8 mouse cellular contexts compared by ENCODE assay signal in the genomic region with DNA sequence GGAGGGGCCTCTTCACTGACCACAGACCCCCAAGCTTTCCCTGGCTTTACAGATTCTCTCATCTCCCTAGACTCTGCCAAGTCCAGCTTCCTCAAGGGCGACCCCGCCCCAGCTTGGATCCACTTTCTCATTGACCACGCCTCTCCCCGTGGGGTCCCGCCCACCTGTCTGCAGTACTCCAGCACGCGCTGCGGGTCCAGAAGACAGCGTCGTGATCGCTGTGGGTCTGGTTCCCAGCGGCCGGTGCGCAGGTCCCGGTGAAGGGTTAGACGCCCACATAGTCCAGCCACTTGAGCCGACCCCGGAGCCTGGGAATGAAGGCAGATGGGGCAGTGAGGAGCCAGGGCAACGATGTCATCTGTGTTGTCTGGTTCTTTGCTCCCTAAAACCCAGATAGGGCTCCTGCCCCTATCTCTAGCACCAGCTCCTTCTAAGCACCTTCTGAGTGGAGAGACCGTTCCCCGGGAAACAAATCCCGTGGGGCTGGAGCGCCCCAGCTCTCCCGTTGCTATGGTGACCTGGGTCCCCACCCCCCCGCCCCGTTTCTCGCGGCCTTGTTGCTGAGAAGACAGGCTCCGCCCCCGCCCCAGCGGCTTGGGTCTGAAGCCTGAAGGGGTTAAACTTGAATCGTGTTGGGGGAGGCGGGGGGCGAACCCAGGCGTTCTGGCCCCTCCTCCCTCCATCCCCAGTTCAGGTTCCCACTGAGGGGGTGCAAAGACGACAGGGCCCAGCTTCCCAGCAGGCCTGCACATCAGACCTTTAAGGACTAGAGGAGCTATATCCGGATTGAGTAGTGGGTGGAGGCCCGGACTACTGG. TPM values are rescaled to one million over a fixed set of nuclear protein-coding genes. Genes with fewer than 3 reads are reported as not detected.
DNase-seq lines count a peak whose midpoint lies in the region; ATAC-seq and TF ChIP-seq lines count a peak whose summit lies in the region.

No protein-coding gene starts in this region.

- H3K27me3 ChIP-seq in forebrain, embryonic 13.5 days = no peaks in the 10 kb centered on the region
- H3K27me3 ChIP-seq in intestine, postnatal 0 days (replicated peaks; ENCODE audit: control insufficient read depth, insufficient read depth, low read length) = 0 out of 2 replicates have a peak, but pooled peaks cover 5% of the 10 kb centered on the region
- peaks cover 51% of the 10 kb centered on the region for H3K27me3 ChIP-seq in liver, embryonic 13.5 days

- WGBS in forebrain, embryonic 13.5 days = under 1% methylated on average over 35 of the region's 38 CpGs
- under 1% methylated on average over 38 of the region's 38 CpGs for WGBS in intestine, postnatal 0 days
- 2% methylated on average over 38 of the region's 38 CpGs for WGBS in liver, embryonic 13.5 days (ENCODE audit: insufficient replicate concordance)

- peak overlapping the region; percentile 86 for H3K4me2 ChIP-seq in forebrain, embryonic 13.5 days
- peak overlapping the region; percentile 90 for H3K4me2 ChIP-seq in intestine, postnatal 0 days (replicated peaks; ENCODE audit: low read depth)
- peak overlapping the region; percentile 73 for H3K4me2 ChIP-seq in liver, embryonic 13.5 days

- H3K4me3 ChIP-seq in forebrain, embryonic 13.5 days = peak overlapping the region; percentile 67
- H3K4me3 ChIP-seq in intestine, postnatal 0 days (ENCODE audit: low read depth, low read length) = peak overlapping the region; percentile 60
- peak overlapping the region; percentile 61 for H3K4me3 ChIP-seq in liver, embryonic 13.5 days (replicated peaks)

- DNase-seq in CD4-positive, CD25-positive, alpha-beta regulatory T cell, adult 2 months (ENCODE audit: low read depth, low spot score) = peak; percentile 69
- peak; percentile 67 for DNase-seq in adrenal gland, postnatal 14 days
- DNase-seq in liver, embryonic 13.5 days = no peak
- DNase-seq in retina, postnatal 1 day = peak; percentile 83
- no peak for DNase-seq in gastrocnemius, postnatal 4 days (ENCODE audit: low spot score in 2 of 2)

- peak overlapping the region; percentile 92 for H3K9ac ChIP-seq in forebrain, embryonic 13.5 days
- H3K9ac ChIP-seq in intestine, postnatal 0 days (ENCODE audit: low read depth, low read length) = peak overlapping the region; percentile 62; the same call in 1 of the 2 replicates
- 0 out of 2 replicates have a peak overlapping the region, but pooled peaks have one; percentile 50 for H3K9ac ChIP-seq in liver, embryonic 13.5 days

- no peak for TF ChIP-seq CTCF in intestine, postnatal 0 days (IDR thresholded peaks at IDR 0.05; ENCODE audit: low read depth)

- H3K36me3 ChIP-seq in forebrain, embryonic 13.5 days (ENCODE audit: poor library complexity, severe bottlenecking) = peaks cover 41% of the 10 kb centered on the region
- H3K36me3 ChIP-seq in intestine, postnatal 0 days (ENCODE audit: control insufficient read depth, insufficient read depth) = no peaks in the 10 kb centered on the region; the same call in 1 of the 2 replicates
- no peaks in the 10 kb centered on the region for H3K36me3 ChIP-seq in liver, embryonic 13.5 days

- no peak for ATAC-seq in CD4-positive, CD25-positive, alpha-beta regulatory T cell, adult 4 months
- ATAC-seq in forebrain, embryonic 13.5 days = peak; percentile 65
- ATAC-seq in intestine, postnatal 0 days = no peak
- no peak for ATAC-seq in liver, embryonic 13.5 days (ENCODE audit: low read depth)

- peaks cover 21% of the 10 kb centered on the region for H3K4me1 ChIP-seq in forebrain, embryonic 13.5 days
- H3K4me1 ChIP-seq in intestine, postnatal 0 days (replicated peaks; ENCODE audit: control insufficient read depth, insufficient read depth, low read length) = 0 out of 2 replicates have a peak, but pooled peaks cover 2% of the 10 kb centered on the region
- H3K4me1 ChIP-seq in liver, embryonic 13.5 days (replicated peaks) = peaks cover 16% of the 10 kb centered on the region

- peak overlapping the region; percentile 92 for H3K27ac ChIP-seq in forebrain, embryonic 13.5 days
- H3K27ac ChIP-seq in intestine, postnatal 0 days (ENCODE audit: low read depth, low read length) = no peak overlapping the region
- H3K27ac ChIP-seq in liver, embryonic 13.5 days = no peak overlapping the region

- no peaks in the 10 kb centered on the region for H3K9me3 ChIP-seq in forebrain, embryonic 13.5 days (replicated peaks)
- no peaks in the 10 kb centered on the region for H3K9me3 ChIP-seq in intestine, postnatal 0 days (ENCODE audit: control insufficient read depth)
- peaks cover 4% of the 10 kb centered on the region; the same call in 1 of the 2 replicates for H3K9me3 ChIP-seq in liver, embryonic 13.5 days (replicated peaks)

RNA-seq across cellular contexts. Expression of a gene that starts 1.0 kb away (rescaled TPM):
- 1 to 10 TPM; 3.1 to 3.5 TPM for polyA plus RNA-seq in CD4-positive, CD25-positive, alpha-beta regulatory T cell, adult 4 months (2017; shearing (Covaris generic))
- total RNA-seq in adrenal gland, postnatal 14 days (2021) = 21.3 and 28.3 TPM in 2 replicates
- 306 and 329 TPM in 2 replicates for polyA plus RNA-seq in forebrain, embryonic 13.5 days (2015; fragmentation: Nextera tagmentation; extraction: Ambion mirVana)
- polyA plus RNA-seq in intestine, postnatal 0 days (2015; fragmentation: Nextera tagmentation; extraction: Ambion mirVana) = 28.2 and 30.1 TPM in 2 replicates
- polyA plus RNA-seq in liver, embryonic 13.5 days (2015; fragmentation: Nextera tagmentation; extraction: Ambion mirVana) = 4.6 and 4.7 TPM in 2 replicates
- 1 to 10 TPM; 3.5 to 4.2 TPM for total RNA-seq in gastrocnemius, postnatal 4 days (2021)

RNA-seq across cellular contexts. Expression of a gene that starts 13.1 kb away (rescaled TPM):
- polyA plus RNA-seq in CD4-positive, CD25-positive, alpha-beta regulatory T cell, adult 4 months (2017; shearing (Covaris generic)) = not detected
- total RNA-seq in adrenal gland, postnatal 14 days (2021) = not detected in 2 replicates
- polyA plus RNA-seq in forebrain, embryonic 13.5 days (2015; fragmentation: Nextera tagmentation; extraction: Ambion mirVana) = 0.36 and 0.65 TPM in 2 replicates
- 0.08 and 0.09 TPM in 2 replicates for polyA plus RNA-seq in intestine, postnatal 0 days (2015; fragmentation: Nextera tagmentation; extraction: Ambion mirVana)
- polyA plus RNA-seq in liver, embryonic 13.5 days (2015; fragmentation: Nextera tagmentation; extraction: Ambion mirVana) = 0.16 and 0.20 TPM in 2 replicates
- under 1 TPM; 0.39 to 0.93 TPM for total RNA-seq in gastrocnemius, postnatal 4 days (2021)

RNA-seq across cellular contexts. Expression of a gene that starts 13.8 kb away (rescaled TPM):
- polyA plus RNA-seq in CD4-positive, CD25-positive, alpha-beta regulatory T cell, adult 4 months (2017; shearing (Covaris generic)) = not detected
- 0.11 TPM in 1 of 2 replicates, not detected in the other for total RNA-seq in adrenal gland, postnatal 14 days (2021)
- polyA plus RNA-seq in forebrain, embryonic 13.5 days (2015; fragmentation: Nextera tagmentation; extraction: Ambion mirVana) = 0.15 and 0.18 TPM in 2 replicates
- 0.10 TPM in 1 of 2 replicates, not detected in the other for polyA plus RNA-seq in intestine, postnatal 0 days (2015; fragmentation: Nextera tagmentation; extraction: Ambion mirVana)
- 0.13 and 0.17 TPM in 2 replicates for polyA plus RNA-seq in liver, embryonic 13.5 days (2015; fragmentation: Nextera tagmentation; extraction: Ambion mirVana)
- not detected for total RNA-seq in gastrocnemius, postnatal 4 days (2021)

RNA-seq across cellular contexts. Expression of a gene that starts 22.8 kb away (rescaled TPM):
- 10 to 100 TPM; 39.2 to 44.4 TPM for polyA plus RNA-seq in CD4-positive, CD25-positive, alpha-beta regulatory T cell, adult 4 months (2017; shearing (Covaris generic))
- 2.8 and 3.9 TPM in 2 replicates for total RNA-seq in adrenal gland, postnatal 14 days (2021)
- 1.3 and 1.6 TPM in 2 replicates for polyA plus RNA-seq in forebrain, embryonic 13.5 days (2015; fragmentation: Nextera tagmentation; extraction: Ambion mirVana)
- 1.2 and 1.3 TPM in 2 replicates for polyA plus RNA-seq in intestine, postnatal 0 days (2015; fragmentation: Nextera tagmentation; extraction: Ambion mirVana)
- 1.2 TPM in 2 replicates for polyA plus RNA-seq in liver, embryonic 13.5 days (2015; fragmentation: Nextera tagmentation; extraction: Ambion mirVana)
- under 1 TPM; 0.56 to 0.67 TPM for total RNA-seq in gastrocnemius, postnatal 4 days (2021)

RNA-seq across cellular contexts. Expression of a gene that starts 24.7 kb away (rescaled TPM):
- 100 to 1,000 TPM; 356 to 434 TPM for polyA plus RNA-seq in CD4-positive, CD25-positive, alpha-beta regulatory T cell, adult 4 months (2017; shearing (Covaris generic))
- 7.1 TPM in 1 of 2 replicates, not detected in the other for total RNA-seq in adrenal gland, postnatal 14 days (2021)
- polyA plus RNA-seq in forebrain, embryonic 13.5 days (2015; fragmentation: Nextera tagmentation; extraction: Ambion mirVana) = 0.88 TPM in 1 of 2 replicates, not detected in the other
- polyA plus RNA-seq in intestine, postnatal 0 days (2015; fragmentation: Nextera tagmentation; extraction: Ambion mirVana) = 4.0 and 5.9 TPM in 2 replicates
- 2.7 and 4.0 TPM in 2 replicates for polyA plus RNA-seq in liver, embryonic 13.5 days (2015; fragmentation: Nextera tagmentation; extraction: Ambion mirVana)
- under 1 TPM in 1 of 2 experiments, not detected in 1; 0.74 TPM for total RNA-seq in gastrocnemius, postnatal 4 days (2021)

Comparison
In these comparisons a context has a peak if more than half of its experiments do, and no peak if none do; other contexts are left out.
1. DNase-seq: peak in CD4-positive, CD25-positive, alpha-beta regulatory T cell, adult 2 months (single experiment), adrenal gland, postnatal 14 days (single experiment) and retina, postnatal 1 day (single experiment); none in liver, embryonic 13.5 days (single experiment) and gastrocnemius, postnatal 4 days (0 of 2).
2. Peak in every context shown above with its lines, with median percentiles within 50 percentile points of each other: H3K4me2 ChIP-seq, H3K4me3 ChIP-seq and H3K9ac ChIP-seq.